Mouse (Mus musculus) activated CD4-positive, CD25-positive, alpha-beta regulatory T cell, adult 9 weeks (primary cell): ENCODE data around the gene Amd2. TPM values are rescaled to one million over a fixed set of nuclear protein-coding genes. Genes with fewer than 3 reads are reported as not detected.

Experiments used
- polyA plus RNA-seq: library from polyadenylated mRNA; unstranded; fragments of 100-300 nt; shearing (Covaris generic); gene quantifications from one replicate; pipeline ENCODE4 v1.2.1, GENCODE M21; 2017

Amd2 gene
- 2.5 TPM for polyA plus RNA-seq

DNA sequence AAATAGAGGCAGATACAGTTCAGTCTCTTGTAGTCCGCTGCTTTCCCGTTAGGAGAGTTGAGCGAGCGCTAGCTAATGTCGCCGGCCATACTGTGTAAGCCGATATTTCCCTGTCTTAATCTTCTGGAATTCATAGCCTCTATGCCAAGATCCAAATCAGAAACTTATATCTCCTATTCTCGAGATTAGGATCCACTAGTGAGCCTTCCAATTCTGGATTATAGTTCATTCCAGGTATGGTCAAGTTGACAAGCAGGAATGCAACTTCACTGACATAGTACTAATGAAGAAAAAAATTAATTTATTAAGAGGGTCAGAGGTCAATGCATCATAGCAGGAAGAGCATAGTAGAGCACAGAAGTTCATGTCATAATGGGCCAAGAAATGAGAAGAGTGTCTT, at the start of gene Amd2:
Amd2 (minus strand) TSS at position 101 of the 400 bp plus-strand sequence.

